Mouse (Mus musculus) yolk sac, embryonic 10.5 days (tissue): ENCODE data around the gene Clic3.

Experiments used
- DNase-seq: peaks from one replicate; pipeline ENCODE4 v3.0.0-alpha.2; 2017; ENCODE audit warnings: low spot score

Gene Clic3

GRCm38 (mm10) chr2:25480541-25480940 is 23.9 kb downstream of the Clic3 start:
- no peak for DNase-seq

- no peak for DNase-seq
Measured at GRCm38 (mm10) chr2:25482969-25483368, 26.3 kb downstream of the Clic3 start.

GRCm38 (mm10) chr2:25484901-25485647 is 28.4 kb downstream of the Clic3 start:
- peak; percentile 86 for DNase-seq

- no peak for DNase-seq
Measured at GRCm38 (mm10) chr2:25487965-25488670, 31.5 kb downstream of the Clic3 start.

- DNase-seq, result no peak
Measured at GRCm38 (mm10) chr2:25488671-25489068, 32.0 kb downstream of the Clic3 start.

- DNase-seq, result no peak
Measured at GRCm38 (mm10) chr2:25492988-25493387, 36.4 kb downstream of the Clic3 start.

GRCm38 (mm10) chr2:25493476-25493961 is 36.9 kb downstream of the Clic3 start, which contains the start of gene Lcn12:
TSS of gene Lcn12 (minus strand) at chr2:25493911.
- DNase-seq, result no peak

GRCm38 (mm10) chr2:25496462-25496861 is 39.8 kb downstream of the Clic3 start:
- DNase-seq, result no peak

- DNase-seq, result no peak
Measured at GRCm38 (mm10) chr2:25497846-25498575, 41.4 kb downstream of the Clic3 start.

- no peak for DNase-seq
Measured at GRCm38 (mm10) chr2:25498622-25499478, 42.2 kb downstream of the Clic3 start.

- DNase-seq, result no peak
Measured at GRCm38 (mm10) chr2:25500071-25500575, 43.5 kb downstream of the Clic3 start.

- DNase-seq, result peak; percentile 96
Measured at GRCm38 (mm10) chr2:25500576-25501405, 44.2 kb downstream of the Clic3 start, which contains the start of gene Fbxw5. TSS of gene Fbxw5 (plus strand) at chr2:25500750.

- DNase-seq, result no peak
Measured at GRCm38 (mm10) chr2:25501593-25502486, 45.2 kb downstream of the Clic3 start, which contains the start of gene C8g. TSS of gene C8g (minus strand) at chr2:25501719.

- no peak for DNase-seq
Measured at GRCm38 (mm10) chr2:25502726-25503125, 46.1 kb downstream of the Clic3 start.

- no peak for DNase-seq
Measured at GRCm38 (mm10) chr2:25504538-25504937, 47.9 kb downstream of the Clic3 start.

GRCm38 (mm10) chr2:25505000-25505399 is 48.4 kb downstream of the Clic3 start:
- no peak for DNase-seq

GRCm38 (mm10) chr2:25505860-25506259 is 49.2 kb downstream of the Clic3 start:
- no peak for DNase-seq

- DNase-seq, result no peak
Measured at GRCm38 (mm10) chr2:25506964-25507363, 50.3 kb downstream of the Clic3 start.
